Mouse (Mus musculus) liver, postnatal 0 days (tissue): Measurements from ENCODE around the gene Ugt1a7c.

Experiments
- CTCF ChIP-seq: sonication (generic); IDR thresholded peaks from 2 replicates; pipeline ENCODE4 v1.5.1; 2016; ENCODE audit warnings: antibody characterized with exemption, low read depth
- EP300 ChIP-seq: IDR thresholded peaks from 2 replicates; pipeline ENCODE4 v1.6.1; 2016; ENCODE audit warnings: antibody characterized with exemption, low read depth, mild to moderate bottlenecking

DNA sequence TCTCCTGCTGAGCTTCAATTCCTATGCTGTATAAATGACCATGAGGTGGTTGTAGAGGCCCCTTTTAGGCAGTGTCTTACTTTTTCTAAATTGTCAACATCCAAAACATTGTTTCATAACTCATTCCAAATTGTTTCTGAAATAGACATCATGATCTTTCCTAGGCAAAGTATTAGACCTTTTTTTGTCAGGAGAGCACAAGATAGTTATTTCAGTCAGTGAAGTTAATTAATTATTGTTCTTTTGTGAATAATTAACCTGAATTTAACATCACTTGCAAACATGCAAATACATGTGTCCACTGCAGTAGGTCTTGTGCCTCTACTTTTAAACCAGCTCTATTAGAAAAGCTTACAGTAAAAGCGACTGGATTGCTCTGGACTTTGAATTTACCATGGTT is 39.8 kb upstream of the Ugt1a7c start, which contains the start of gene Ugt1a10:
- TF ChIP-seq CTCF (no peak), EP300 (no peak)
